Mouse (Mus musculus) spleen, adult 12 weeks (tissue): ENCODE data around the gene Zfhx3.

Experiments used
- DNase-seq: peaks from one replicate; pipeline ENCODE4 v3.0.0; 2022; ENCODE audit warnings: low spot score

The Zfhx3 gene

DNA sequence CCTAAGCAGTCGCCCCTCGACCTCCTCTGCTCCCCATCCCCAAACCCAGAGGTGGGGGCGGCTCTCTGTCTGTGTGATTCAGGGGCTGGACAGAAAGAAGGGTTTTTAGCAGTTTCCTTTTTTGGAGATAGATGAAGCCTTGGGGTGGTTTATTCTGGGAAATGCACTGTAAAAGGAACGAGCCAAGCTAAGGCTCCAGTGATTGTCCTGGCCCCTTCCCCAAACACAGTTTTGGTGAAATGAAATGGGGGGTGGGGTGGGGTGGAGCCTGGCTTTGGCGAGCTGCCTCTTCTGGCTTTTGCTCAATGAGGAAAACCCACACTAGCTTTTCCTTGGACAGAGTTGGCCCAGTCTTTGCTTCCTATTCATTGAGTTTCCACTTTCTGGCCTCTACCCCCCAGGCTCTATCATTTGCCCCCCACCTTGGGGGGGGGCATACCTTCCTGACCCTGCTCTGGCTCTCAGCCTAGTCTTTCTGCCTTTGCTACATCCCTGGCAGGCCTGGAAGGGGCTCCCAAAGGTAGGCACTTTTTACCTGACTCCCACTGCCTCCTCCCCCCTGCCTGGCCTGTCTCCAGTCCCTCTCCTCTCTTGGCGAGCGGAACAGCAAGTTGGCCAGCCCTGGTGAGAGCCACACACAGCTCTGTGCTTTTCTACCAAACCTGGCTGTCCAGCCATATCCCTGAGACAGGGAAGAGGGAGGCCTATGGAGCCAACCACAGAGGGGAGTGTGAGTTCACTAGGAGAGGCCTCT is 955.1 kb downstream of the Zfhx3 start:
- no peak for DNase-seq

DNA sequence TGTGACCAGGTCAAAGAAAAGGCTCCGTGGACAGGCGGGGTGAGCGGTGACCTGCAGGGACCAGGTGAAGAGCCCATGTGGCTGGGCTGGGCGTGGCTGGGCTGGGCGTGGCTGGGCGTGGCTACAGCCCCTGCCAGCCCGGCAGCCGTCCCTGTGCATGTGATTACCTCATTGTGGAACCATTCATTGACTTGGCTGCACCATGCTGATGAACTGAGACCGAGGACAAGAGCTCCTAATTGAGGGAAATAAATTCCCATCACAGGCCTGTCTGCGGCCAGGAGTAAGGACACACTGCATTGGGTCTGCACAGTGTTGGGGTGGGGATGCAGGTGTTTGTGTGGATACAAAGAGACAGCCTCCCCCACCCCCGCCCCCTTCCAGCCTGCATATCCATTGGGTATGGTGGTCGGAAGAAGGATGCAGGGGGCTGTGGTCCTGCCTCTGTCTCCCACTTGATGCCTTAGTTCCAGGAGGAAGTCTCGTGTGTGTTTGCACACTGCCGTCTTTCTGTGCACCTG is 956.9 kb downstream of the Zfhx3 start:
- DNase-seq: no peak

DNA sequence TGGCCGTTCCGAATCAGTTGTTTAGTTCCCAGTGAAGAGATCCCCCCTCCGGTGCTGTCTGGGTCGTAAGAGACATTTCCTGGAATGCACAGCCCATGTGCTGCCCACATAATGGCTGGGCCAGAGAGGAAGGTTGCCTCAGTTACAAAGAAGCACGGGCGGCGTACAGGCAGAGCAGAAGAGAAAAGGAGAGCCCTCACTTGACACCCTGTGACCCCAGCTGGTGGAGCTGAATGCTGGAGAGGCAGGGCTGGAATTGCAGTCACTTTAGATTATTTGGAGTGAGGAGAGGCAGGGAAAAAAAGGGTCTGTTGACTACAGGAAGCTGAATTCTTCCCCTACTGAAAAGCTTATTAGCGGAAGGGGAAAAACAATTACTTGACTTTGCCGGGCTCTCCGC is 958.1 kb downstream of the Zfhx3 start:
- no peak for DNase-seq

DNA sequence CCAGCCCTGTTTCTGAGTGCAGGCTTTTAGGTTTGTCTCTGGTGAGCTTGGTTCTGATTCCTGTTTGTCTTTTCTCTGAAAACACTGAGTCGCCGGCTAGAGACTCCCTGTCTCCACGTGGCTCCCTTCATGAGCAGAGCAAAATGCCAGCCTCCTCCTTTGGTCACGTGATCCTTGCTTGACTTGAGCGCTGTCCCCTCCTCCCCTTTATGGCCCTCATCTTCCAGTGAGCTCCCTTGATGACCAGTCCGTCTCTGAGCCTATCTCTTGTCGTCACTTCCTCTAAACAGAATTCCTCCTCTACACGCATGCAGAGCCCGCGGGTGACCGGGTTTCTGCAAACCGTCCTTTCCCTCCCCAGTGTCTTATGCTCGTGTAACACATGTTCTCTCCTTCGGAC is 958.8 kb downstream of the Zfhx3 start:
- DNase-seq: no peak

DNA sequence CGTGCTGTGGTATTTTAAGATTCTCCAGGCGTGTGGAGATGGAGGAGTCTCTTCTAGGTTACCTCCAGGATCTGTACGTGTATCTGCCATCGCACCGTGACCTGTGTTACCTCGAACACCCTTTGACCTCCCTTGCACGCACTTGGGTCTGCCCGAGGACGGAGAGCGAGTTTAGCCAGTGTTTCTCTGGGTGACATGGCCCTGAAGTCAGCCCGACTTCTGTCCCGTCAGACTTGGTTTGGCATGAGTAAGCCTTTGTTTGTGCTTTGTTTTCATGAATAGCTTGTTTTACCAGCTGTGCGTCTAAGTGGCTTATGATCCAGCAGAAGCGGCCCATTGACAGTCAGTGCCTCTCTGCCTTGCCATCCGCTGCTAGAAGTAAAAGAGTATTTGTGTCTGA is 961.1 kb downstream of the Zfhx3 start:
- DNase-seq: no peak

DNA sequence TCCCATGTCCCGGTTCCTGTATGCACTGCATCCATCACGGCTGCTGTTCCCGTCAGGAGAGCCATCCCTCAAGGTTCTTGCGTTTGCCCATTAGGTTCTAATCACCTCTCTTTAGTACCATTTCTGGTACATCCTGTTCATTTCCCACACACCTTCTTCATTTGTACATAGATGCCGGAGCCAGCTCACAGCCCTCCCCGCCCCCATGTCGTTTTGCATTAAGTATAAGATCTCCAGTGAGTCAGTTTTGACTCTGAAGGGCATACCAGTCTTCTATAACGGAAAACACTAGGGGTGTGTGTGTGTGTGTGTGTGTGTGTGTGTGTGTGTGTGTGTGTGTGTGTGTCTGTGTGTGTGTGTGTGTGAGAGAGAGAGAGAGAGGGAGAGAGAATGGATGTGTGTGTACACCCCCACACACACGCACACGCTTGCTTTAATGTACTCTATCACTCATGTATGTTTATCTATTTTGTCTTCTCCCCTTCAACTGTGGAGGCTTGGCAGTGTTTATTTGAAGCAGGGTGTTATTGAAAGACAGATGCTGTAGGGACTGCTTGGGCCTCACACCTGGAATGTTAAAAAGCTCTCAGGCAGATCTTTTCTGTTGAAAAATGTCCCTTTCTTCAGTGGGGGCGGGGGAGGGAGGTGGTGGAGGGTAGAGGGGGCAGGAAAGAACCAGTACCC is 962.0 kb downstream of the Zfhx3 start:
- DNase-seq: no peak

DNA sequence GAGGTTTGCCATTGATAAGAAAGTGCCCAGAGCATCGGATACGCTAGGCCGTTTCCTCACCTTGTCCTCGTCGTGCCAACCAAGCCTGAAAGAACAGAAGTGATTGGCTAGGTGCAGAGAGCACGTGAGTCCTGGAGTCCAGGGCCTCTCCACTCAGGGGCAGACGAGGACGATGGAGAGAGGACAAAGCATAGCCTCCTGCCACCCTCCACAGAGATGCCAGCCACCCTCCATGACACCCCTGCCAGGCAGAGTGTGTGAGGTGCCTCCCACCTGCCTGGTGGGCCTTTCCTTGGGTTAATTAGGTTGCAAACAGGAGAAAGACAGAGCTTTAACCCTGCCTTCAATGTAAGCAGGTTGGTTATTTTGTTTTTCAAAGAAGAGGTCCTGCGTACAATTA is 965.6 kb downstream of the Zfhx3 start:
- DNase-seq: no peak

DNA sequence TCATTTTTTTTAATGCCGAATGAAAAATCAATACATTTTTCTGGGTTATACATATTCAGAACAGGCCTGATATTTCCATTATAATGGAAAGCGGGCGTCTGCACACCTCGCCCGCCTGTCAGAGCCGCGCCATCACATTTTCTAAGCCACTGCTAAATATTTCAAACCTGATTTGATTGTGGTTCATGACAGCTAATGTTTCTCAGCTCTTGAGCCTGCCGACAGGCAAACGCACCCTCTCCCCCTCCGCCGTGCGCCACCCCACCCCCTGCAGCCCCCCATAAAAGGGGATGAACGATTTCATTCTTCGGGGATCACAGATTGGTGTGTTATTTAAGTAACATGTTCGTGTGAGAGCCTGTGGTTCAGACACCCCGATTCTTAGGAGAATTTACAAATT is 966.1 kb downstream of the Zfhx3 start:
- no peak for DNase-seq

DNA sequence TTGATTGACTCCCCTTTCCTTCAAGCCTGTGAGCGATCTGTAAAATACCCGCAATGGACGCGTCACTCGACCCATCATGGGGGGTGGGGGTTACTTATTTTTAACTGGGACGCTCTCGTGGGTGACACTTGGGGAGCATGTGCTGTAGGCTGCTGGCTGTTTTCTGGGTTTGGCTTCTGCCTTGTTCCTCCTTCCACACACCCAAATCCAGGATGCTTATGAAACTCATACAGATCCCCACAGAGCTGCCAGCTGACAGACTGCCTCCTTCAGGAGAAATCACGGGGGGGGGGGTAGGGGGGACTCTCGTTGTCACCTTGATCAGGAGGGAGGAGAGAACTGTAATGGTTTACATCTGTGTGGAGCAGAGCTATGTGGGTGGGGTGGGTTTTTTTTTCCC is 966.6 kb downstream of the Zfhx3 start:
- DNase-seq: no peak

DNA sequence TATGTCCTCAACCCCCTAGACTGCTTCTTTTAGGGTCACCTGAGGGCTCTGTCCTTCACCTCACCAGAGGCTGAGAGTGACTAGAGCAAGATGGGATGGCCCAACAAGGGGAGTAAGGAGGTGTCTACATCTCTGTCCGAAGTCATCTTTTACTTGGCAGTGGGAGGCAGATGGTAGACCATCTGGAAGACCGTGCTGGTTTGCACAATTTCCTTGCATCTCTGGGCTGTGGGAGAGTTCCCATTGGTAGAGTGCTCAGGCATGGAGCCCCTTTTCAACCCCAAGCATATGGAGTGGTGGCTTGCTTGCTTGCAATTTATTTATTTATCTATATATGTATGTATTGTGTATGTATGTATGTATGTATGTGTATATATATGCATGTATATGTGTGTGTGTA is 967.0 kb downstream of the Zfhx3 start:
- no peak for DNase-seq

DNA sequence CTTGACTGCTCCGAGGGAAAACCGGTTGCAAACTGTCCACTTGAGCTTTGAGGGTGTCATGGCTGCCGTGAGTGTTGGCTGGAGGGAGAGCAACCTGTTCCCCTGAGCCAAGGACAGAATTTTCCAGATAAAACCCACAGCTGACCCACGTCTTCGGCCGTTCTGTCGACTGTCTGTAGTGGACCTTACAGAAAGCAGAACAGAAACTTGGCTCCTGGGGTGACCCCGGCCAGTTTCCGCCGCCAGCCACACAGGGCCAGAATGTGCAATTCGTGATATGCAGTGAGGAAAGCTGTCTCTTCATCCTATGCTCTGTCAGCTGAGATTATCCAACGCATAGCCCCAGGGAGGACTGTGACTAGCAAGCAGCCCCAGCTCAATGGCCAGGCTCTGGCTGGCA is 968.4 kb downstream of the Zfhx3 start:
- DNase-seq: no peak

DNA sequence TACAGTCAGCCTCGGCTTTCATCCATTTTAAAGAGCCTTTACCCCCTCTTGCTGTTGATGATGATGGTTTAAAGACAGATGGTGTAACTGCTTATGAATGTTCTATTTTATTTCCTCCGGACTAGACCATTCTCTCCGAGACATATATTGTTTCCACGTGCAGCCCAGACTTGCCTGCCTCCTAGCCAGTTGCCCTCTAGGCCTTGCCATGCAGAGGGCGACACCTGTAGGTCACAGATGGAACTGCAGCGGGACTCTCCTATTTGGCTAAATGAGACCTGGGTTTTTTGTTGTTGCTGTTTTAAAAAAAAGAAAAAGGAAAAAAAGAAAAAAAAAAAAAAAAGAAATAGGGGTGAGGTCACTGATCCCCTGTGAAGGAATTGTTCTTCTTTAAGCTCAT is 969.1 kb downstream of the Zfhx3 start:
- DNase-seq: peak; percentile 42

DNA sequence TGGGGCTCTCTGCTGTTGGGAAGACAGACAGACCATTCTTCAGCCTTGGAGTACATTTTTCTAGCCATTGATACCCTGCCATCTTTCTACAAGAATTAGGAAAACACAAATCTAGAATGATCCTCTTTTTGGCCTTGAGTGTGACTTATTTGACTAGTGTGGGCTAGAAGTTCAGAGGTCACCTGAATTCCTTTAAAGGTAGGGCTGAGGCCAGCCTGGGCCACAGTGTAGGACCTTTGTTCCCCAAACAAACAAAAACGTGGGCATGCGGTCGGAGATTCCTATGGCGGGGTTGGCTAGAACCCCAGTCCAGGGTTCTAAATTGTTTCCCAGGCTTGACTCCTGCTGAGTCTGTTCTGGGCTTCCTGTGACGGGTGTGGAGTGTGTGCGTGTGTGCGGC is 970.6 kb downstream of the Zfhx3 start:
- DNase-seq: no peak

DNA sequence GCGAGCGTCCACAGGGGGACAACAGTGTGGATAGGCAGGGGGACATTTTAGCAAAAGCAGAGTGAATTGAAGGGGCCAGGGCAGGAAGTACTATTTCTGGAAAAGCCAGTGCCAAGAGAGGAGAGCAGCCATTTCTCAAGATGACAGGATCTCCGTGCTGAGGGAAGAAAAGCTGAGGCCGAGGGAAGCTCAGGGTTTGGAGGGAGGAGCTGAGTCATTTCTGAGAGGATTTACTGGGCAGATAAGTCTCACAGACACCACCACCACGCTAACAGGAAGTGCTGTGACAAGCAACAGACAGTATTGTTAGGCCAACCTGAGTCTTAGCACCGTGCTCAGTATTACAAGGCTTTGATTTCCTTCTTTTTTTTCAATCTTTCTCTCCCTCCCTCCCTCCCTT is 973.0 kb downstream of the Zfhx3 start:
- DNase-seq: no peak

DNA sequence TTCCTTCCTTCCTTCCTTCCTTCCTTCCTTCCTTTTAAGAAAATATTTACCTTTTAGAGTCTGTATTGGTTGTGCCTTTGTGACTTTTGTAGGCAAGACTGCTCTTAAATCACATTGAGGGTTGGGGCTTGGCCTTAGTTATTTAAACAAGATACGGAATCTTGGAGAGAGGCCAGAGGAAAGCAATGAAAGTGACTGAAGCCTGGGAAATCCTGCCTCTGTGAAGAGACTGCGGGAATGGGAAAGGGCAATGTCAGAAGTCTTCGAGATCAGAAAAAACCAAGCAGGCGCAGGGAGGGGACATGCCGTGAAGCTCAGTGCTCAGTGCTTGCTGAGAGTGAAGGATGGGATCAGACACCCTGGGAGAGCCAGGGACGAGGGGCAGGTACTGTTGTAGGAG is 973.4 kb downstream of the Zfhx3 start:
- no peak for DNase-seq

DNA sequence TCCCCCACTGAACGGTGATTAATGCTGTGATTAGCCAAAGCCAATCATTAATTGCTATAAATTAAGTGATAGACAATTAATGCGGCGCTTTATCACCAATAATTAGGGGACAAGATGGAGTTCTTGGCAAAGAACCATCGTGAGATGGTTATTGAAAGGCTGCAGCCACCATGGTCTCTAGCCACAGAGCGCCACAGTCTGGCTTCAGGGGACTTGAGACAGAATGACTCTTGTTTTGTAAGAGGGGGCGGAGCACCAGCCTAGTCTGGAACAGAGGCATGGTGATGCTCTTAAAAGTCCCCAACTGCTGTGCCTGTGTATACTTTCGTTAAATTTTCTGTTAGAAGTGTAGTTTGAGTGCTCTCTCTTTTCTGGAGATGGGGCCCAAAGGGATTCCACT is 977.7 kb downstream of the Zfhx3 start:
- no peak for DNase-seq

DNA sequence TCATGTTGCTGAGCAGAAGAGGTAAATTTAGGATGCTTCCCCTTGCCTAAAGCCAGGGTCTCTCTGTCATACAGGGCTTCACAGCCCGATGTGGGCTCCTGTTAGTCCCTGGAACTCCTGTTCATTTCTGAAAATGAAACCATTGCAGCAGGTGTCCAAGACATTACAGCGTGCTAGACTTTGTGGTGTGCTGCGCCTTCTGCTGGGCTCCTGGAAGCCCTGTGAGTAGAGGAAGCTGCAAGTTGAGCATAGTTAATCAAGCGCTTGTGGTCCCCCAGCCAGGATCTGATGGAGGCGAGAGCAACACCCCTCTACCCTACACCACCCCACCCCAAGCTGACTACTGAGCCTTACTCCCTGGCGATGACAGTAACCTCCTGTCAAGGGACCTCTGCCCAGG is 980.7 kb downstream of the Zfhx3 start:
- no peak for DNase-seq

DNA sequence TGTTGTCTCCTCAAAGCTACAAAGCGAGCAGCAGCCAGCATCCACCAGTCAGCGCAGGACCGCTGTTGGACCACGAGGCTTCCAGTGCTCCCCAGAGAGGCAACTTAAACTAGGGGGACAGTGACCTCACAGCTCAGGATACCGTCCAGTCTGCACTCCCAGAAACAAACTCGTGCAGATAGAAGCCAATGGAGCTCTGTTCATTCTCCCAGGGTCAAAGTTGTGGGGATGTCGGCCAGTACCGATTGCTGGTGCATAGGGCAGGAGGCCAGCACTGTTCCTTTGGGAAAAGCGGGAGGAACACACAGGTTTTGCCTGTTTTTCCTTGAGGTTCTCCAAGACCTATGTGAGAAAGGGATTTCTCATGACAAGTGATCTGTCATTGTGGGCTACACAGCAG is 982.1 kb downstream of the Zfhx3 start:
- no peak for DNase-seq

DNA sequence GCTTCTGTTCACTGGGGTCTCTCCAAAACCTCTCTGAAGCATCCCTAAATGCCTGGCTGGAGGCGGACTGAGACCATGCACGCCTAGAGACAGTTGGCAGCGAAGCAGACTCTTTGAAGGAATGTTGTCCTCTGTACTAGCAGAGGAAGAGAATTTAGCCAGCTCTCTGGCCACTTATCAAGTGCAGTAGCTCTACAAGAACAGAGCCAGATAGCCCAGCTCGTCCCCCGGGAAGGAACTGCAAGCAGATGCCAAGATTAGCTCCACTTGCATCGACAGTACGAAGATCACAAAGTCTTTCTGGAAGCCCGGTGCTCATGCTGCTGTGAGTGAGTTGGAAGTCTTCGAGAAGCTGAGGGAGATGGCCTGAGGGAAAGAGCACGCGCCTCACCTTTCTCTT is 983.7 kb downstream of the Zfhx3 start:
- no peak for DNase-seq

DNA sequence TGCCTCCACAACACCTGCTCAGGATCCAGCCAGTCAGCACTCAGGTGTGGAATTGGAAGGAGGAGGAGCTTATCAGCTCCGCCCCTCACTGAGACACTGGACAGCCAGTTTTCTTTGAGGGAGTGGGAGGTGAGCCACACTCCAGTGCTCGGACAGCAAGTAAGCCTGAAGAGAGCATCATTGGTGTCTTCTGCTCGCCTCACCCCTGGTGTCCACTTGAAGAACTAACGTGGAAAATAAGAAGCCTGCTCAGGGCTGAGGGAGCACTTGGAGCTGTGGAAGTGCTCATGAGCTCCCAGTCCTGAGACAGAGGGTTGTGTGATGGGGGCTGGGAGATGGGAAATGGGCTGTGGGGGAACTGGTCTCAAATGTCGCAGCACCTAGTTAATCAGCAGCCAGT is 988.2 kb downstream of the Zfhx3 start:
- DNase-seq: no peak

DNA sequence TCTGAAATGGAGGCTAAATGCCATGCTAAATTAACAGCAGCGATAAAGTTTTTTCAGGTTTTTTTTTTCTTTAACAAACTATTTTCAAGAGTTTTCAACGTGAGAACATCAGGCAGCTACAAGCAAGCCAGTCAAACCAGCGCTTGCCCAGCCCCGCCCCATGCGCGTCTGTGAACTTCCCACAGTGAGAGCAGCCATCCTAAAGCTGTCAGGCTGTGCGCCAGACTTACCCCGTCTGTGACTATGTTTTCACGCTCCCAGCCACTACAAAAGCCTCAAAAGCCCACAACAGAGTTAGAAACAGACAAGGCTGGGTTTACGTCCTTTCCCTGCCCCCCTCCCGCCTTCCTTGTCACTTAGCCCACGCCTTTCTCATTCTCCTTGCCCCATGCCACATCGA is 989.4 kb downstream of the Zfhx3 start:
- no peak for DNase-seq

DNA sequence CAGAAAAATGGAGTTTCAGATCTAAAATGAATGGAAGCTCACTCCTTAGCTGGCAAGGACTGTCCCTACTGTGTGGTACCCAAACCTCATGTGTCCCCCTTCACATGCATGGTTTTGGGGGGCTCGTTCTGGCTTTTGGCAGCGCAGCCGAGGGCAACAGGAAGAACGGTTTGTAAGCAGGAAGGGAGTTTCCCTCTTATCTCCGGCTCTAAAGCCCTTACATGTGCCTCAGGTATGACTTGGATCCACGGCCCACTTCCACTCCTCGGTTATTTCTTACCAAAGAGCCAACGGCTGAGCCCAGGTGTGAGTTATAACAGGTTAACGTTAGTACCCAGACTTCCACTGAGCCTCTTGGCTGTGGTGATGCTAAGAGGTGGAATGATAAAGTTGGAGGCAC is 990.3 kb downstream of the Zfhx3 start:
- no peak for DNase-seq

DNA sequence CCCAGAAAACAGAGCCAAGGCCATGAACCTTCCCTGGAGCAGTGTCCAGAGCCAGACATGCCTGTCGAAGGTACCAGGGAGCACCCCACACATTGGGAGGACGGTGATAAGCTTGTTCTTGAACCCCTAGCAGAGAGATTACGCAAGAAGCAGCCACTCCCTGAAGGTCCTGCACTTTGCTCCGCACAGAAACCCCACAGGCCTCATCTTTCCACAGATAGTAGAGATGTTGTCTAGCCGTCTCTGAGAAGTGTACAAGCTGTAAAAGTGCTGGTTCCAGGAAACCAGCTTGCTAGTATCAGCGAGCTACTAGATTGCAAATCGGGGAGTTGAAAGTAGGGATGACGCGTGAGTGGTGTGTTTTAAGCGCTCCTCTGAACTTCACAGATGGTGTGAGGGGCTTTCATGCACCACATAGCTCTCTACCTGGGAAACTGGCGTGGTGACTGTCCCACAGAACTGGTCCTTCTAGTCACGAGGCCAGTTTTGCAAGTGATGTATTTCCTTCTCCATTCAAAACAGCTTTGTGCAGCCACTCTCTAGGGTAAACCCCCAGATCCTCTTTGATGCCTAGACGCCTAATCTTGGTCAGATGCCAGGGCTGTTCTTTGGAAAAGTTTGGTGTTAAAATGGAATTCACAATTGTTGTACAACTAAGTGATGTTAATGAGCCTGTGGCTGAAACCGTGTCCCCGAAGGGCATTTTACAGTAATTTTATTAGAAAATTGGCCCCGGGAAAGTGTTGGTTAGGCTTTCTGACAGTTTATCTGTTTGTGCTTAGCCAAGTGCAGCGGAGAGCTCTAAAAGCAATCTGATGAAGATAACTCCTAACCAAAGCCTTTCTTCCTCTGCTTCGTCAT is 993.6 kb downstream of the Zfhx3 start:
- DNase-seq: no peak
